Mouse (Mus musculus): Measurements from ENCODE around the gene Ift88. TPM values are rescaled to one million over a fixed set of nuclear protein-coding genes. Genes with fewer than 3 reads are reported as not detected.
A peak's percentile ranks its signal among the peaks of the same experiment; 100 is the strongest.
"Not testable (repeated sequence)": the region's sequence is repeated elsewhere in the genome, so short reads cannot be mapped to it uniquely, and the experiment has no call there.

Ift88 gene
- total RNA-seq, 4 experiments from 2014 or later: 3.1 to 5.1 (median 4.2) TPM

DNA sequence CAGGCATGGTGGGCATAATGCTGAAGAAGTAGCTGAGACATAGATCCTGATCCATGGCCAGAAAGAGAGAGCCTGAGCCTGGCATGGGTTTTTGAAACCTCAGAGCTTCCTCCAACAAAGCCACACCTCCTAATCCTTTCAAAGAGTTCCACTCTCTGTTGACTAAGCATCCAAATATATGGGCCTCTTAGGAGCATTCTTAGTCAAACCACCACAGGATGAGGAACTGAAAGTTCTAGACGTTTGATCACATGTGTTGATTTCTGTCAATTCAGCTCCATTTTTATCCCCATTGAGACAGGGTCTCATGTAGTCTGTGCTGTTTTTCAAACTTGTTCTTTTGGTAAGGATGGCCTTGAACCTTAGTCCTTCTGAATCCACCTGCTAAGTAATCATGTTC is 28.7 kb downstream of the Ift88 start:
- DNase-seq (ENCODE audit: low spot score in 2 of 2): no peak

- DNase-seq (ENCODE audit: low spot score in 2 of 2): no peak
Measured at GRCm38 (mm10) chr14:57459883-57460282, 36.0 kb downstream of the Ift88 start.

DNA sequence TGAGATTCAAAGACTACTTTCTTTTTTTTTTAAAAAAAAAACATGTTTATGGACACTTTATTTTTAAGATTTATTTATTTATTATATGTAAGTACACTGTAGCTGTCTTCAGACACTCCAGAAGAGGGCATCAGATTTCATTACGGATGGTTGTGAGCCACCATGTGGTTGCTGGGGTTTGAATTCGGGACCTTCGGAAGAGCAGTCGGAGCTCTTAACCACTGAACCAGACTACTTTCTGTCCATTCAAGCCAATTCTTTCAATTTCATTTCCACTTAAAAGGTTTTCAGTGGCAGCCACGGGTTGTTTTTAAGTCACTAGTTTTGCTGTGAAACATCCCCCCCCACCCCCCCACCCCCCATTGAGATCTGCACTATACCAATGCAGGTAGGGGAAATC is 36.5 kb downstream of the Ift88 start:
- DNase-seq (ENCODE audit: low spot score in 2 of 2): not testable (repeated sequence)

DNA sequence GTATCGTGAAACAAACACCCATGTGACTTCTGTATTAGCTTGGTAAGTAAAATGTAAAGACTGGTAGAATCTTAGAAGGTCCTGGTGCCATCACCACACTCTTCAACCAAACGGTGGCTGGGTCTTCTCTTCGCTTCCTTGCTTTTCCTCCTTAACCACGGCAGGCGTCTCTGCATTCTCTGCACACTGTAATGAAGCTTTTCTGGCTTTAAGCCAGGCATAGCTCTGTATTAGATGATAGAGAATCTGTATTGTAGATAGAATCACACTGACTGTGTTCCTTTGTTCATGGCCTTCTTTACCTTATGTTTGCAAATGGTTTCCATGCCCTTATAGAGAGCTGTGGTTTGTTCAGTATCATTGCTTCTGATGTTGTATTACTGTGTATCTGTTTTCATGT is 39.0 kb downstream of the Ift88 start:
- DNase-seq (ENCODE audit: low spot score in 2 of 2): no peak

DNA sequence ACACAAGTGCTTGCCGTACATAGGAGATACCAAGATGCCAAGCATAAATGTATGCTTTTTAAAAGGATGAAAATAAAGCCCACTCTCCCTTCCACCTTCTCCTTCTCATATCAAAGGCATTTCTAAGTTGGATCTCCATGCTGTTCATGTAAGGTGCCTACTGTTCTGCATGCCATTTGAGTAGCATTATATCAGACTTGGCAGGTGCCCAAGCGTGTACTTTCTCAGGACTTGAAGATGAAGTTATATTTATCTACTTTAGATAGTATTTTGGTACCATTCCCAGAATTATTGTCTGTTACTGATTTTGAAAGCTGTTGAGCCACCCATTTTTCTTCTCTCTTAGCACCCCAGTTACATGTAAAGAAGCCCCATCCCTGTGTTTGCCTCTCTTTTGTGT is 51.2 kb downstream of the Ift88 start:
- DNase-seq (ENCODE audit: low spot score in 2 of 2): no peak

DNA sequence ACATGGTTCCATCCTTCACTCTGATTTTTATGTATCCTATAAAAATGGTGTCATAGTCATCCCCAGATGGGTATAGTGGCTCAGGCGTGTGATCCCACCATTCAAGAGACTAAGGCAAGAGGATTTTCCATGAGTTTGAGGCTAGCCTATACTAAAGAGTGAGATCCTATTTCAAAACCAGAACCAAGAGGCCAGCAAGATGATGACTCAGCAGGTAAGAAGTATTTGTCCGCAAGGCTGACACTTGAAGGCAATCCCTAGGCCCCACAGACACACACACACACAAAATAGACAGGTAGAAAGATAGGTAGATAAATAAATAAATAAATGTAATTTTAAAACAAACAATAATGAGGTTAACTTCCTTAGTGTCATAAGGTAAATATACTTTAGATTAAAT is 58.4 kb downstream of the Ift88 start:
- no peak for DNase-seq (ENCODE audit: low spot score in 2 of 2)

GRCm38 (mm10) chr14:57484183-57484582 is 60.3 kb downstream of the Ift88 start:
- no peak for DNase-seq (ENCODE audit: low spot score in 2 of 2)

- no peak for DNase-seq (ENCODE audit: low spot score in 2 of 2)
Measured at GRCm38 (mm10) chr14:57489696-57490095, 65.8 kb downstream of the Ift88 start.

- DNase-seq (ENCODE audit: low spot score in 2 of 2): no peak
Measured at GRCm38 (mm10) chr14:57493840-57494239, 70.0 kb downstream of the Ift88 start.

DNA sequence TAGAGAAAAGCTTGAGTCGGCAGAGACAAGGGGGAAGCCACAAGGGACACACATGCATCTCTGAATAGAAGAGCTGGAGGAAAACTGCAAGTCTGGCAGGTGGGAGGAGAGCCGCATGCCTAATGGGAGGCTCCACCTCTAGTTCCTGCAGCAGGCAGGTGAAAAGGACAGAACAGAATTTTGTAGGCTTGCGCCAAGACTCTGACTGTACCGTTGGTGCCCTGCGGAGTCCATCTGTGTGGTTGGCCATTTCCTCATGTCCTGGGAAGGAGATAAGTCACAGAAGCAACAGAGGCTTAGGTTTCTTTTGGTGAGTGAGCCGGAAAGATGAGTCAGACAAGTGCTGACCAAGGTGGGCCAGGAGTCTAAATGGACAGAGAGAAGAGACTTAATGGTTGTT is 79.9 kb downstream of the Ift88 start:
- DNase-seq (ENCODE audit: low spot score in 2 of 2): no peak

- DNase-seq (ENCODE audit: low spot score in 2 of 2): no peak
Measured at GRCm38 (mm10) chr14:57509554-57509953, 85.7 kb downstream of the Ift88 start.

GRCm38 (mm10) chr14:57515156-57515762 is 91.4 kb downstream of the Ift88 start:
- DNase-seq (ENCODE audit: low spot score in 2 of 2): no peak

DNA sequence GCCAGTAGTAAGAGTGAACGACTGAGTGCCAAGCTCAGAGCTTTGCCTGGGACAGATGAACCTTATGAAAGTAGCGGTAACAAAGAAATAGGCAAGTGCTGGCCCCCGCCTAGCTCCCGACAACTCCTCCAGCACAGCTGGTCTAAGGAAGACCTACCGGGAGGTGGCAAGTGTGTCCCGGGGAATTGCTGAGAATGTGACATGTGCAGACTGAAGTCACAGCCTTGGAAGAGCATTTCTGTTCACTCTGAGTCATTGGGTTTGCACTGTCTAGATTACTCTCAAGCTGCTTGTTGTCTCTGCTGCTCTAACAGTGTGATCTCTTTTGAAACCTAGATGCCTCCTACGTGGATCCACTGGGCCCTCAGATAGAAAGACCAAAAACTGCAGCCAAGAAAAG is 93.1 kb downstream of the Ift88 start:
- DNase-seq (ENCODE audit: low spot score in 2 of 2): no peak

GRCm38 (mm10) chr14:57523762-57524161 is 99.9 kb downstream of the Ift88 start:
- DNase-seq (ENCODE audit: low spot score in 2 of 2): no peak

DNA sequence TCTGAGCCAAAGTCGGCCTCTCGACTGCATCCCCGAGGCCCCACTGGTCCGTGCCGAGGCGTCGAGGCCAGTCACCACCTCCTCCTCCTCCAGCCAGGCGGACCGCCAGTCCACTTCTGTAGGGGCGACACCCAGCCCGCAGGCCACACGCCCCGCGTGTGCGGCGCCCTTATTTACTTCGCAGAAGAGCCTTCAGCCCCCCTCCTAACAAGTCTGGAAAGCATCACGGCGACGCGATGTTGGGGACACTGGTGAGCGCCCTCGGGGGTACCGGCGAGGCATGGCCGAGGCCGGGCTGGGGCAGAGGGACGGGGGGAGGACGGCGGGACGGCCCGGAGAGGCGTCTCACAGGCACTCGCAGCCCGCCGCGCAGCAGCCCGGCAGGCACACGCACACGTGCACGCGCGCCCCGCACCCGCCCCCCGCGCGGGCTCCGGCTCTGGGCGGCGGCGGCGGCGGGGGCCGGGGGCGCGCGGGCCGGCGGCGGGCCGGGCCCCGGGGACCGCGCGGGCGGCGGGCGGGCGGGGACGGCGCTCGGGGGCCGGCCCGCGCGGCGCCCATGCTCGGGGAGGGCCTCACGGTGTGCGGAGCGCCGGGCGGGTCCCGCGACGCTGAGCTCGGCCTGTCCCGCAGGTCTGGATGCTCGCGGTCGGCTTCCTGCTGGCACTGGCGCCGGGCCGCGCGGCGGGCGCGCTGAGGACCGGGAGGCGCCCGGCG is 101.0 kb downstream of the Ift88 start, which contains the start of gene Il17d:
Gene Il17d (plus strand): TSS at position 107 of the 717 bp plus-strand sequence.
- no peak for DNase-seq (ENCODE audit: low spot score in 2 of 2)

DNA sequence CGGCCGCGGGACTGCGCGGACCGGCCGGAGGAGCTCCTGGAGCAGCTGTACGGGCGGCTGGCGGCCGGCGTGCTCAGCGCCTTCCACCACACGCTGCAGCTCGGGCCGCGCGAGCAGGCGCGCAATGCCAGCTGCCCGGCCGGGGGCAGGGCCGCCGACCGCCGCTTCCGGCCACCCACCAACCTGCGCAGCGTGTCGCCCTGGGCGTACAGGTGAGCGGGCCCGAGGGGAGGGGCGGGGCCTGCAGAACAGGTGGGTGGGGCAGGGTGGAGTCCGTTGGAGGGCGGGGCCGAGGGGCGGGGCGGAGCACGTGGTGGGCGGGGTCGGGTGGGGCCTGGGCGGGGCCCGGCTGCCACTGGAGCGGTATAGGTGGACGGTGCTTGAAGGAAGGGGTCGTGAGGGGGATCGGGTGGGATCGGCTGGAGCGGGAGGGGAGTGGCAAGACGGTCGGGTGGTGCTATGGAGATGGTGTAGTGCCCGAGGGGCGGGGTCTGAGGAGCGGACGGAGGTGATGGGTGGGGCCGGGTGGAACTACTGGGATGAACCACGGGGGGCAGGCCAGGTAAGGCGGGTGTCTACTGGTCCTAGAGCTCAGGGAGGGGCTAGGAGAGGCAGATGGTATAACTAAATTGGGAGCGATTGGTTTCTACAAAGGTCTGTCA is 101.7 kb downstream of the Ift88 start:
- DNase-seq (ENCODE audit: low spot score in 2 of 2): peak; percentile 28 to 48

GRCm38 (mm10) chr14:57526050-57526623 is 102.3 kb downstream of the Ift88 start:
- no peak for DNase-seq (ENCODE audit: low spot score in 2 of 2)

DNA sequence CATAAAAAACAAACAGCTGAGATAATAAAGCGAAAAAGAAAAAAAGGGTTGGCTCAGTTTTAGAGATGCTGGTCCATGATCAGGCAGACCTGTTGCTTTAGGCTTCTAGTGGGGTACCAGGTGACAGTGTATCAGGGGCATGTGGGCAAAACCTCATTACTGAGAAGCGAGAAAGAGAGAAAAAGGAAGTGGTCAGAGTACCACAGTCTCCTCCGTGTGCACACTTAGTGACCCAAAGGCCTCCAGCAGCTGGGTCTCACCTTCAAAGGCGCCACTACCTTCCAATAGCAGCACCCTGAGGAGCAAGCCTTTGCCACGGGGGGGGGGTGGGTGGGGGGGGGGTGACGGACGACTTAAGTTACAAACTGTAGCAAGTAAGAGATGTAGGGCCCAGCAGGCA is 103.3 kb downstream of the Ift88 start:
- DNase-seq (ENCODE audit: low spot score in 2 of 2): no peak

GRCm38 (mm10) chr14:57527598-57527997 is 103.7 kb downstream of the Ift88 start:
- no peak for DNase-seq (ENCODE audit: low spot score in 2 of 2)

DNA sequence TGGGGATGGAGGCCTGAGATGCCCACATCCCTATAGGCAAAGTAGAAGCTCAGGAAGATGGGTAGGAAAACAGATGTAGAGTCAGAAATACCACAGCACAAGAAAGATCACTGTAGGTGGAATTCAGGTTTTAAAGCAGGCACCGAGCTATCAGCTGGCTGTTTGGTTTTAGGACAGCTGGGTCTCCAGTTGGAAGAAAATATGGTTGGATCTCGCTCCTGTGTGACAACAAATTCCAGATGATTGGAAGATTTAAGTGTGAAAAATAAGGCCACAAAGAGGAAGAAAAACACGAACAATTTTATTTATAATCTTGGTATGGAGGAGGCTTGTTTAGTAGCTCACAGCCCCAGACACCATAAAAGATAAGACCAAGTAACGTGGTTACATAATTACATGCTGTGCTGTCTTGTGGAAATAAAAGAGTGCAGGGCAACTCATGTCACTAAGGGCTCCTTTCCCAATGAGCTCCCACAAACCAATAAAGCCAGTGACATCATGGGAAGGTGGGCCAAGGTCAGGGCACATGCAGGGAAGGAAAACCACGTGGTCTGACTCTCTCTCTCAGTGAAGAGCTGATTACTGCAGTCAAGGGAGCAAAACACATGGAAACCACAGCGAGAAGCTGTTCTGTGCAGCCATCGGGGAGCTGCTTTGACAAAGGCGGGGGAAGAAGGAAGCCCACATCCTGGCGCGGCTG is 105.4 kb downstream of the Ift88 start:
- peak in 1 of 2 experiments; percentile 31 for DNase-seq (ENCODE audit: low spot score in 2 of 2)

- no peak for DNase-seq (ENCODE audit: low spot score in 2 of 2)
Measured at GRCm38 (mm10) chr14:57529786-57530515, 106.1 kb downstream of the Ift88 start.
